In genomic region chr2:155308936-155309592, GRCm38 (mm10) we compare ENCODE assay signal across 9 mouse cellular contexts. TPM values are rescaled to one million over a fixed set of nuclear protein-coding genes. Genes with fewer than 3 reads are reported as not detected.
DNase-seq lines count a peak whose midpoint lies in the region; ATAC-seq lines count a peak whose summit lies in the region.
"Had no signal": no experiment of that assay in that cellular context is flagged by ENCODE, and none has a peak within 500 bp of the region (broad histone marks: within the 10 kb centered on the region; RNA-seq: fewer than 3 reads in every experiment).

No protein-coding gene starts in this region.

- WGBS in forebrain, embryonic 12.5 days = 41% methylated on average over 3 of the region's 3 CpGs
- 30% methylated on average over 3 of the region's 3 CpGs for WGBS in hindbrain, embryonic 14.5 days

- no peak overlapping the region for H3K9ac ChIP-seq in forebrain, embryonic 12.5 days
- no peak overlapping the region for H3K9ac ChIP-seq in hindbrain, embryonic 14.5 days
- H3K9ac ChIP-seq: liver, embryonic 13.5 days had no signal

- H3K36me3 ChIP-seq in forebrain, embryonic 12.5 days (replicated peaks) = peaks cover 30% of the 10 kb centered on the region
- peaks cover 40% of the 10 kb centered on the region for H3K36me3 ChIP-seq in hindbrain, embryonic 14.5 days (replicated peaks; ENCODE audit: control insufficient read depth, insufficient read depth)

- no peaks in the 10 kb centered on the region for H3K9me3 ChIP-seq in forebrain, embryonic 12.5 days
- no peaks in the 10 kb centered on the region for H3K9me3 ChIP-seq in hindbrain, embryonic 14.5 days (ENCODE audit: control insufficient read depth, low read length)
- H3K9me3 ChIP-seq: liver, embryonic 13.5 days had no signal

- H3K27me3 ChIP-seq in forebrain, embryonic 12.5 days = no peaks in the 10 kb centered on the region
- no peaks in the 10 kb centered on the region for H3K27me3 ChIP-seq in hindbrain, embryonic 14.5 days (ENCODE audit: control insufficient read depth, insufficient read depth, low read length)
- H3K27me3 ChIP-seq: liver, embryonic 13.5 days had no signal

- DNase-seq in heart, adult 11 months = peak; percentile 96
- no peak for DNase-seq in heart, postnatal 36 days
- DNase-seq in WW6 (ENCODE audit: low read depth, low spot score) = peak; percentile 29
- DNase-seq in hindbrain, embryonic 14.5 days (ENCODE audit: low spot score) = peak; percentile 58
- peak; percentile 28 for DNase-seq in lung, postnatal 14 days
- peak; percentile 60 for DNase-seq in testis, postnatal 14 days (ENCODE audit: low spot score)
- DNase-seq: liver, embryonic 13.5 days had no signal

- intact Hi-C loops in heart, postnatal 36 days (cut with DNase I) = no loop called here

- H3K4me3 ChIP-seq in forebrain, embryonic 12.5 days (replicated peaks) = no peak overlapping the region
- no peak overlapping the region for H3K4me3 ChIP-seq in hindbrain, embryonic 14.5 days (replicated peaks; ENCODE audit: low read length)
- H3K4me3 ChIP-seq: liver, embryonic 13.5 days had no signal

- peak overlapping the region; percentile 65 for H3K27ac ChIP-seq in forebrain, embryonic 12.5 days
- H3K27ac ChIP-seq in hindbrain, embryonic 14.5 days = peak overlapping the region; percentile 49
- H3K27ac ChIP-seq: liver, embryonic 13.5 days had no signal

- no peak overlapping the region for H3K4me2 ChIP-seq in forebrain, embryonic 12.5 days
- no peak overlapping the region for H3K4me2 ChIP-seq in hindbrain, embryonic 14.5 days (replicated peaks)
- H3K4me2 ChIP-seq: liver, embryonic 13.5 days had no signal

- peaks cover 6% of the 10 kb centered on the region for H3K4me1 ChIP-seq in forebrain, embryonic 12.5 days
- peaks cover 4% of the 10 kb centered on the region; the same call in 1 of the 2 replicates for H3K4me1 ChIP-seq in hindbrain, embryonic 14.5 days (replicated peaks; ENCODE audit: control insufficient read depth, insufficient read depth, low read length)
- H3K4me1 ChIP-seq: liver, embryonic 13.5 days had no signal

- ATAC-seq in forebrain, embryonic 12.5 days (ENCODE audit: low FRiP score) = 0 out of 2 replicates have a peak, but pooled peaks have one; percentile 20
- no peak for ATAC-seq in hindbrain, embryonic 14.5 days (ENCODE audit: low FRiP score)
- ATAC-seq in activated CD4-positive, CD25-positive, alpha-beta regulatory T cell, adult 4 months = no peak

RNA-seq across cellular contexts. Expression of gene Map1lc3a, which starts 33.0 kb away (rescaled TPM):
- total RNA-seq in heart, postnatal 36 days (2021) = 100 to 1,000 TPM; 729 to 769 TPM
- 140 and 158 TPM in 2 replicates for polyA plus RNA-seq in forebrain, embryonic 12.5 days (2016; fragmentation: Nextera tagmentation; extraction: Ambion mirVana)
- 616 and 629 TPM in 2 replicates for polyA plus RNA-seq in hindbrain, embryonic 14.5 days (2014; fragmentation: Nextera tagmentation; extraction: Ambion mirVana)
- 1 to 10 TPM; 1.4 to 2.3 TPM for polyA plus RNA-seq in activated CD4-positive, CD25-positive, alpha-beta regulatory T cell, adult 4 months (2017; shearing (Covaris generic))

RNA-seq across cellular contexts. Expression of gene Pigu, which starts 48.2 kb away (rescaled TPM):
- total RNA-seq in heart, postnatal 36 days (2021) = 10 to 100 TPM; 26.8 to 28.7 TPM
- polyA plus RNA-seq in forebrain, embryonic 12.5 days (2016; fragmentation: Nextera tagmentation; extraction: Ambion mirVana) = 46.9 and 47.6 TPM in 2 replicates
- 60.7 and 75.0 TPM in 2 replicates for polyA plus RNA-seq in hindbrain, embryonic 14.5 days (2014; fragmentation: Nextera tagmentation; extraction: Ambion mirVana)
- polyA plus RNA-seq in activated CD4-positive, CD25-positive, alpha-beta regulatory T cell, adult 4 months (2017; shearing (Covaris generic)) = 10 to 100 TPM; 33.8 to 34.1 TPM

Comparison
In these comparisons a context has a peak if more than half of its experiments do, and no peak if none do; other contexts are left out.
1. DNase-seq: peak in heart, adult 11 months (single experiment), WW6 (single experiment), hindbrain, embryonic 14.5 days (single experiment), lung, postnatal 14 days (single experiment) and testis, postnatal 14 days (single experiment); none in heart, postnatal 36 days (0 of 2).
2. RNA of gene Map1lc3a, which starts 33.0 kb away (polyA plus RNA-seq): 616 to 629 TPM in hindbrain, embryonic 14.5 days and 140 to 158 TPM in forebrain, embryonic 12.5 days; 1.4 to 2.3 TPM in activated CD4-positive, CD25-positive, alpha-beta regulatory T cell, adult 4 months; every median in the first group is over 10 times any median in the second.